Mouse (Mus musculus) forebrain, embryonic 13.5 days (tissue): ENCODE measurements around the gene Hsd17b3. TPM values are rescaled to one million over a fixed set of nuclear protein-coding genes. Genes with fewer than 3 reads are reported as not detected.
"Not testable (repeated sequence)": the region's sequence is repeated elsewhere in the genome, so short reads cannot be mapped to it uniquely, and the experiment has no call there.

Experiments used
- ATAC-seq: fragments of 200-750 bp; cut with Nextera tagmentation; 2 replicates; pipeline ENCODE4 v1.8.0; 2017
- H3K27ac ChIP-seq: fragments of 300-500 bp; sonication (generic); 2 replicates; pipeline ENCODE4 v1.5.1; 2015; ENCODE audit warnings: inconsistent platforms, mild to moderate bottlenecking, moderate library complexity
- H3K27me3 ChIP-seq: fragments of 300-500 bp; sonication (generic); 2 replicates; pipeline ENCODE4 v1.6.1; 2015; ENCODE audit warnings: mild to moderate bottlenecking, inconsistent platforms
- H3K36me3 ChIP-seq: fragments of 300-500 bp; sonication (generic); 2 replicates; pipeline ENCODE4 v1.6.1; 2015; ENCODE audit warnings: mild to moderate bottlenecking, inconsistent platforms; ENCODE audit not compliant: poor library complexity, severe bottlenecking
- H3K4me1 ChIP-seq: fragments of 300-500 bp; sonication (generic); 2 replicates; pipeline ENCODE4 v1.6.1; 2015; ENCODE audit warnings: inconsistent platforms
- H3K4me2 ChIP-seq: fragments of 300-500 bp; sonication (generic); 2 replicates; pipeline ENCODE4 v1.6.1; 2015; ENCODE audit warnings: inconsistent platforms, mild to moderate bottlenecking, moderate library complexity
- H3K4me3 ChIP-seq: fragments of 300-500 bp; sonication (generic); 2 replicates; pipeline ENCODE4 v1.5.1; 2015; ENCODE audit warnings: mild to moderate bottlenecking, inconsistent platforms
- H3K9ac ChIP-seq: fragments of 300-500 bp; sonication (generic); 2 replicates; pipeline ENCODE4 v1.6.1; 2015; ENCODE audit warnings: mild to moderate bottlenecking, inconsistent platforms
- H3K9me3 ChIP-seq: fragments of 300-500 bp; sonication (generic); replicated peaks from 2 replicates; pipeline ENCODE4 v1.6.1; 2016; ENCODE audit warnings: inconsistent platforms
- WGBS: fragments of 180-500 bp; shearing (Covaris S2); methylation state at CpG from one replicate; pipeline ENCODE4 v1.1.7; 2015; 5-methylcytosine and 5-hydroxymethylcytosine counted together
- polyA plus RNA-seq: library from polyadenylated mRNA; unstranded; fragments of >200 nt; fragmentation: Nextera tagmentation; extraction: Ambion mirVana; gene quantifications from 2 replicates; pipeline ENCODE4 v1.2.1, GENCODE M21; 2015

The Hsd17b3 gene
- polyA plus RNA-seq, 1 experiment from 2014 or later, result not detected

GRCm38 (mm10) chr13:64077591-64077990 is 11.4 kb downstream of the Hsd17b3 start:
- peaks cover 16% of the 10 kb centered on the region for H3K4me1 ChIP-seq
- ATAC-seq, result no peak
- no peak overlapping the region for H3K27ac ChIP-seq
- H3K4me2 ChIP-seq, result no peak overlapping the region
- no peaks in the 10 kb centered on the region for H3K9me3 ChIP-seq
- 87% methylated on average over 5 of the region's 5 CpGs for WGBS
- no peaks in the 10 kb centered on the region for H3K27me3 ChIP-seq
- H3K36me3 ChIP-seq, result no peaks in the 10 kb centered on the region
- H3K4me3 ChIP-seq, result no peak overlapping the region
- no peak overlapping the region for H3K9ac ChIP-seq

- Histone ChIP-seq H3K4me2 (no peak overlapping the region), H3K27ac (no peak overlapping the region), H3K9me3 (no peaks in the 10 kb centered on the region), H3K4me1 (peaks cover 5% of the 10 kb centered on the region), H3K9ac (no peak overlapping the region), H3K27me3 (no peaks in the 10 kb centered on the region), H3K36me3 (no peaks in the 10 kb centered on the region), H3K4me3 (no peak overlapping the region)
- ATAC-seq, result no peak
- 85% methylated on average over 4 of the region's 4 CpGs for WGBS
Observed at GRCm38 (mm10) chr13:64076074-64076473, 13.0 kb downstream of the Hsd17b3 start.

- Histone ChIP-seq H3K9ac (no peak overlapping the region), H3K27ac (no peak overlapping the region), H3K4me2 (no peak overlapping the region), H3K4me3 (no peak overlapping the region), H3K36me3 (no peaks in the 10 kb centered on the region), H3K27me3 (no peaks in the 10 kb centered on the region), H3K4me1 (no peaks in the 10 kb centered on the region), H3K9me3 (no peaks in the 10 kb centered on the region)
- ATAC-seq, result no peak
- WGBS, result 74% methylated on average over 3 of the region's 3 CpGs
Observed at GRCm38 (mm10) chr13:64066653-64067052, 22.4 kb downstream of the Hsd17b3 start.

GRCm38 (mm10) chr13:64064276-64064675 is 24.8 kb downstream of the Hsd17b3 start:
- H3K27ac ChIP-seq, result no peak overlapping the region
- H3K27me3 ChIP-seq, result no peaks in the 10 kb centered on the region
- no peak for ATAC-seq
- H3K36me3 ChIP-seq, result no peaks in the 10 kb centered on the region
- H3K9ac ChIP-seq, result no peak overlapping the region
- H3K9me3 ChIP-seq, result no peaks in the 10 kb centered on the region
- H3K4me2 ChIP-seq, result no peak overlapping the region
- no peak overlapping the region for H3K4me3 ChIP-seq
- H3K4me1 ChIP-seq, result no peaks in the 10 kb centered on the region

GRCm38 (mm10) chr13:64060935-64061506 is 28.0 kb downstream of the Hsd17b3 start:
- H3K4me2 ChIP-seq, result no peak overlapping the region

GRCm38 (mm10) chr13:64053959-64054358 is 35.1 kb downstream of the Hsd17b3 start:
- Histone ChIP-seq H3K27me3 (no peaks in the 10 kb centered on the region), H3K9me3 (0 out of 2 replicates have a peak, but pooled peaks cover 6% of the 10 kb centered on the region), H3K36me3 (no peaks in the 10 kb centered on the region), H3K9ac (no peak overlapping the region), H3K4me3 (no peak overlapping the region), H3K4me2 (no peak overlapping the region), H3K27ac (no peak overlapping the region), H3K4me1 (no peaks in the 10 kb centered on the region)
- WGBS, result 68% methylated on average over 1 of the region's 1 CpGs
- no peak for ATAC-seq

More at GRCm38 (mm10) chr13:64060935-64061506, 28.0 kb downstream of the Hsd17b3 start:
- WGBS, result 79% methylated on average over 5 of the region's 5 CpGs
- ATAC-seq, result no peak
- Histone ChIP-seq H3K4me1 (no peaks in the 10 kb centered on the region), H3K27ac (no peak overlapping the region), H3K27me3 (no peaks in the 10 kb centered on the region), H3K4me3 (no peak overlapping the region), H3K9me3 (no peaks in the 10 kb centered on the region), H3K36me3 (no peaks in the 10 kb centered on the region), H3K9ac (no peak overlapping the region)

- 90% methylated on average over 2 of the region's 2 CpGs for WGBS
- not testable (repeated sequence) for ATAC-seq
Observed at GRCm38 (mm10) chr13:64052281-64052680, 36.7 kb downstream of the Hsd17b3 start.

GRCm38 (mm10) chr13:64050895-64051294 is 38.1 kb downstream of the Hsd17b3 start:
- H3K9ac ChIP-seq, result no peak overlapping the region
- 0 out of 2 replicates have a peak, but pooled peaks cover 6% of the 10 kb centered on the region for H3K9me3 ChIP-seq
- no peaks in the 10 kb centered on the region for H3K4me1 ChIP-seq
- no peak overlapping the region for H3K27ac ChIP-seq
- no peak overlapping the region for H3K4me3 ChIP-seq
- no peaks in the 10 kb centered on the region for H3K27me3 ChIP-seq
- 61% methylated on average over 4 of the region's 4 CpGs for WGBS
- no peak for ATAC-seq
- no peak overlapping the region for H3K4me2 ChIP-seq
- H3K36me3 ChIP-seq, result no peaks in the 10 kb centered on the region

More at GRCm38 (mm10) chr13:64052281-64052680, 36.7 kb downstream of the Hsd17b3 start:
- H3K36me3 ChIP-seq, H3K9me3 ChIP-seq, H3K4me2 ChIP-seq, H3K9ac ChIP-seq, H3K27me3 ChIP-seq, H3K4me3 ChIP-seq, H3K4me1 ChIP-seq, H3K27ac ChIP-seq: not testable (repeated sequence)

- H3K4me2 ChIP-seq, result no peak overlapping the region
- H3K4me1 ChIP-seq, result no peaks in the 10 kb centered on the region
- no peak for ATAC-seq
- H3K9ac ChIP-seq, result no peak overlapping the region
- H3K27me3 ChIP-seq, result no peaks in the 10 kb centered on the region
- H3K4me3 ChIP-seq, result no peak overlapping the region
- 0 out of 2 replicates have a peak, but pooled peaks cover 6% of the 10 kb centered on the region for H3K9me3 ChIP-seq
- H3K36me3 ChIP-seq, result no peaks in the 10 kb centered on the region
- no peak overlapping the region for H3K27ac ChIP-seq
Observed at GRCm38 (mm10) chr13:64049535-64049934, 39.5 kb downstream of the Hsd17b3 start.

- no peak for ATAC-seq
- H3K4me3 ChIP-seq, result no peak overlapping the region
- no peak overlapping the region for H3K9ac ChIP-seq
- no peaks in the 10 kb centered on the region for H3K4me1 ChIP-seq
- no peak overlapping the region for H3K27ac ChIP-seq
- H3K36me3 ChIP-seq, result no peaks in the 10 kb centered on the region
- H3K4me2 ChIP-seq, result no peak overlapping the region
- H3K27me3 ChIP-seq, result no peaks in the 10 kb centered on the region
- 0 out of 2 replicates have a peak, but pooled peaks cover 6% of the 10 kb centered on the region for H3K9me3 ChIP-seq
- 94% methylated on average over 2 of the region's 2 CpGs for WGBS
Observed at GRCm38 (mm10) chr13:64048467-64048866, 40.6 kb downstream of the Hsd17b3 start.

- H3K27me3 ChIP-seq, result peaks cover 15% of the 10 kb centered on the region
- 84% methylated on average over 10 of the region's 10 CpGs for WGBS
- no peak for ATAC-seq
Observed at GRCm38 (mm10) chr13:64039976-64040375, 49.1 kb downstream of the Hsd17b3 start.

GRCm38 (mm10) chr13:64038114-64038513 is 50.9 kb downstream of the Hsd17b3 start:
- Histone ChIP-seq H3K4me2 (no peak overlapping the region), H3K4me3 (no peak overlapping the region), H3K4me1 (0 out of 2 replicates have a peak, but pooled peaks cover 4% of the 10 kb centered on the region), H3K9ac (no peak overlapping the region), H3K27me3 (peaks cover 31% of the 10 kb centered on the region), H3K9me3 (no peaks in the 10 kb centered on the region), H3K36me3 (no peaks in the 10 kb centered on the region), H3K27ac (no peak overlapping the region)
- ATAC-seq, result no peak

More at GRCm38 (mm10) chr13:64039976-64040375, 49.1 kb downstream of the Hsd17b3 start:
- H3K9ac ChIP-seq, result no peak overlapping the region
- H3K4me1 ChIP-seq, result 0 out of 2 replicates have a peak, but pooled peaks cover 3% of the 10 kb centered on the region
- H3K9me3 ChIP-seq, result no peaks in the 10 kb centered on the region
- no peak overlapping the region for H3K4me2 ChIP-seq
- no peak overlapping the region for H3K27ac ChIP-seq
- no peaks in the 10 kb centered on the region for H3K36me3 ChIP-seq
- H3K4me3 ChIP-seq, result no peak overlapping the region
